Mouse (Mus musculus) hindbrain, embryonic 16.5 days (tissue): ENCODE results near the gene Acly. TPM values are rescaled to one million over a fixed set of nuclear protein-coding genes. Genes with fewer than 3 reads are reported as not detected.
A peak's percentile ranks its signal among the peaks of the same experiment; 100 is the strongest.

ENCODE experiments used
- ATAC-seq: fragments of 200-750 bp; cut with Nextera tagmentation; 2 replicates; pipeline ENCODE4 v1.8.0; 2017; ENCODE audit warnings: moderate TSS enrichment, moderate library complexity
- H3K27ac ChIP-seq: fragments of 300-500 bp; sonication (generic); 2 replicates; pipeline ENCODE4 v1.5.1; 2014; ENCODE audit warnings: low read depth, mild to moderate bottlenecking, control low read depth, low read length, moderate library complexity
- H3K27me3 ChIP-seq: fragments of 300-500 bp; sonication (generic); replicated peaks from 2 replicates; pipeline ENCODE4 v1.6.1; 2014; ENCODE audit warnings: low read length; ENCODE audit not compliant: control insufficient read depth, insufficient read depth
- H3K36me3 ChIP-seq: fragments of 300-500 bp; sonication (generic); 2 replicates; pipeline ENCODE4 v1.6.1; 2014; ENCODE audit warnings: mild to moderate bottlenecking, low read length, moderate library complexity, mixed read lengths; ENCODE audit not compliant: control insufficient read depth, insufficient read depth
- H3K4me1 ChIP-seq: fragments of 300-500 bp; sonication (generic); 2 replicates; pipeline ENCODE4 v1.6.1; 2014; ENCODE audit warnings: low read depth, low read length; ENCODE audit not compliant: control insufficient read depth, insufficient read depth
- H3K4me2 ChIP-seq: fragments of 300-500 bp; sonication (generic); 2 replicates; pipeline ENCODE4 v1.6.1; 2014; ENCODE audit warnings: mild to moderate bottlenecking, low read length, control low read depth, moderate library complexity
- H3K4me3 ChIP-seq: fragments of 300-500 bp; sonication (generic); 2 replicates; pipeline ENCODE4 v1.5.1; 2014; ENCODE audit warnings: mild to moderate bottlenecking, low read length, control low read depth, moderate library complexity
- H3K9ac ChIP-seq: fragments of 300-500 bp; sonication (generic); 2 replicates; pipeline ENCODE4 v1.6.1; 2014; ENCODE audit warnings: low read depth, mild to moderate bottlenecking, control low read depth, low read length, moderate library complexity
- H3K9me3 ChIP-seq: fragments of 300-500 bp; sonication (generic); 2 replicates; pipeline ENCODE4 v1.6.1; 2014; ENCODE audit warnings: mild to moderate bottlenecking, low read length, moderate library complexity; ENCODE audit not compliant: control insufficient read depth
- WGBS: fragments of 180-500 bp; shearing (Covaris S2); extraction: QIAGEN DNeasy Blood & Tissue Kit; methylation state at CpG from one replicate; pipeline ENCODE4 v1.1.7; 2014; 5-methylcytosine and 5-hydroxymethylcytosine counted together
- polyA plus RNA-seq: library from polyadenylated mRNA; unstranded; fragments of >200 nt; fragmentation: Nextera tagmentation; extraction: Ambion mirVana; gene quantifications from 2 replicates; pipeline ENCODE4 v1.2.1, GENCODE M21; 2015

The Acly gene
- polyA plus RNA-seq, 1 experiment from 2014 or later: 215 TPM

DNA sequence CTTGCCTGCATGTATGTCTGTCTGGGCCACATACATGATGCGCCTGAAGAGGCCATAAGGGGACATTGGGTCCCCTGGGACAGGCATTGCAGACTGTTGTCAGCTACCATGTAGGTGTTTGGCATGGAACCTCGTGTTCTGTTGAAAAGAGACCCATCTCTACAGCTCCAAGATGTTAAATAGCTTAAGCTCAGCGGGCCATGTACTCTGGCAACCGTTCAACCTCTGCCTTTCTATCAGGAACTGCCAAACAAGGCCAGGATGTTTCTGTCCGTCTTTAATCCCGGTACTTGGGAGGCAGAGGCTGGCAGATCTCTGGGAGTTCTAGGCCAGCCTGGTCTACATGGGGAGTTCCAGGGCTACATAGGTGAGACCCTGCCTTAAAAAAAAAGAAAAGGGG, 85.2 kb downstream of the Acly start:
- no peak overlapping the region for H3K9ac ChIP-seq
- H3K27ac ChIP-seq: no peak overlapping the region
- peaks cover 5% of the 10 kb centered on the region for H3K4me1 ChIP-seq
- WGBS: 73% methylated on average over 6 of the region's 6 CpGs
- H3K9me3 ChIP-seq: no peaks in the 10 kb centered on the region
- no peak for ATAC-seq
- no peaks in the 10 kb centered on the region for H3K27me3 ChIP-seq
- H3K4me2 ChIP-seq: no peak overlapping the region
- H3K36me3 ChIP-seq: no peaks in the 10 kb centered on the region
- H3K4me3 ChIP-seq: no peak overlapping the region

DNA sequence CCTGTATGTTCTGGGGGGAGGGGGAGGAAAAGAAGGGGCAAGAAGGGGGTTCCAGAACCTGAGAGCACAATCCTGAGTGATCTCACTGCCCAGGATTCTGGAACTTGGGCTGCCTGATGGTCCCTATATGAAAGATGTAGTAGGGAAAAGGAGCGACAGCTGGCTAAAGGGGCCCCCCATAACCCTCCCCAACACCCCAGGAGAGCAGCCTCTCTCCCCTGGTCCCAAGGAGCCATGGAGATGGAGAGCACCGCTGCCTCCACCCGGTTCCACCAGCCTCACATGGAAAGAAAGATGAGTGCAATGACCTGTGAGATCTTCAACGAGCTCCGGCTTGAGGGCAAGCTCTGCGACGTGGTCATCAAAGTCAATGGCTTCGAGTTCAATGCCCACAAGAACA, 86.0 kb downstream of the Acly start, which contains the start of the genes Nt5c3b and Klhl10:
Nt5c3b (minus strand) TSS at position 12 of the 400 bp plus-strand sequence.
Klhl10 (plus strand) TSS at position 121 of the 400 bp plus-strand sequence.
- Histone ChIP-seq H3K27me3 (no peaks in the 10 kb centered on the region), H3K9me3 (no peaks in the 10 kb centered on the region), H3K36me3 (0 out of 2 replicates have a peak, but pooled peaks cover under 1% of the 10 kb centered on the region), H3K9ac (peak within 1 kb of the TSS; percentile 94), H3K4me2 (peak within 1 kb of the TSS; percentile 81), H3K4me1 (peaks cover 5% of the 10 kb centered on the region), H3K4me3 (peak within 1 kb of the TSS; percentile 80), H3K27ac (peak within 1 kb of the TSS; percentile 78)
- 79% methylated on average over 8 of the region's 8 CpGs for WGBS
- ATAC-seq: no peak

DNA sequence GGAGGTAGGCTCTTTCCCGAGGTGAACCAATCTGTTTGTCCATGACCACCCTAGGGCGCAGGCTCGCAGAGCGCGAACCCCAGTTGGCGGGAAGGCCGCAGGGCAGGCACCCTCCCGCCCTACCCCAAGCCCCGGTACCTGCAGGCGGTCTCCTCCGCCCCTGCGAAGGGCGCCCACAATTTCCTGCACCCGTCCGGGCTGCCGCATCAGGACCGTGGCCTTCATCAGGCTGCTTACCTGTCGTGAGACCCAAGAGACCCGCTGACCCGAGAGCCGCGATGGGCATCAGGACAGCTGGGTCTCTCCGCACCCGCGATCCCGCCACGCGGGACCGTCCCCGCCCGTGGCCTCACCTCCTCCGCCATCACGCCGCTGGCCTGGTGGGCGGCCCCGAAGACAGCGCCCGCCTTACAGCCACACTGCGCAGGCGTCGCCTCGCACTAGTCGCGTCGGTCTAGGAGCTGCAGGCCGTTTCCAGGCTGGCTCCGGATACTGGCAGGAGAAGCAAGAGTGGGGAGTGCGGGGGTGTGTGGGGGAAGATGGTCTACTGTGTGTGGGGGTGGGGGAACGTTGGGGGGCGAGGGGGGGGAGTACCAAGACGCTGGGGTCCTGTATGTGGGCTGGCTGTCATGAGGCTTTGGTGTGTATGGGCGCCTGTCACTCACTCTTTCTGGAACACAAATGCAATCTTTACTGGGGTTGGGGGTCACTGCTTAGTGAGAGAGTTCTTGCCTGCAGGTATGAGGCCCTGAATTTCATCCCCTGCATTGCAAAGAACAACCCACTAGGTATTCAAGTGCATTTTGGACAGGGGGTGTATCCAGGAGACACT, 86.9 kb downstream of the Acly start:
- 2% methylated on average over 49 of the region's 52 CpGs for WGBS
- no peaks in the 10 kb centered on the region for H3K9me3 ChIP-seq
- H3K27me3 ChIP-seq: no peaks in the 10 kb centered on the region
- peak overlapping the region; percentile 80 for H3K4me3 ChIP-seq
- H3K4me2 ChIP-seq: peak overlapping the region; percentile 81
- peak overlapping the region; percentile 94 for H3K9ac ChIP-seq
- peaks cover 5% of the 10 kb centered on the region for H3K4me1 ChIP-seq
- peak overlapping the region; percentile 78 for H3K27ac ChIP-seq
- peak; percentile 97 for ATAC-seq
- H3K36me3 ChIP-seq: 0 out of 2 replicates have a peak, but pooled peaks cover 2% of the 10 kb centered on the region

DNA sequence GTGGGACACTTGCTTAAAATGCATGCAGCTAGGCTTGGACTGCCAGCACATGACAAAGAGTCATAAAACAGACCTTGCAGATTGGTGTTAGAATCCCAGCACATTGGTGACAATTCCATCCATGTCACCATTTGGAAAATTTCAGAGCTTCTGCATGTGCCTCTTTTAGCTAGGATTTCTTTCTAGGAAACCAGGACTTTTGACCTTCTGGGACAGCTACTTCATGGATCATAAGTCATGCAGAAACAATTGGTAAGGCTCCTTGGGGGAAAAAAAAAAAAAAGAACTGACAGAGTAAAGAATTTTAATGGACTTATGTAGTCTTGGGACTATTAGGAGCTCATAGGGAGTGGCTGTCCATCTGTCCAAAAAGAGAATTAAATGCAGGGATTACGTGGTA, 89.9 kb downstream of the Acly start:
- Histone ChIP-seq H3K4me2 (no peak overlapping the region), H3K9me3 (no peaks in the 10 kb centered on the region), H3K27me3 (no peaks in the 10 kb centered on the region), H3K9ac (no peak overlapping the region), H3K4me1 (peaks cover 5% of the 10 kb centered on the region), H3K27ac (no peak overlapping the region), H3K36me3 (0 out of 2 replicates have a peak, but pooled peaks cover 4% of the 10 kb centered on the region), H3K4me3 (no peak overlapping the region)
- no peak for ATAC-seq
- 79% methylated on average over 1 of the region's 1 CpGs for WGBS

DNA sequence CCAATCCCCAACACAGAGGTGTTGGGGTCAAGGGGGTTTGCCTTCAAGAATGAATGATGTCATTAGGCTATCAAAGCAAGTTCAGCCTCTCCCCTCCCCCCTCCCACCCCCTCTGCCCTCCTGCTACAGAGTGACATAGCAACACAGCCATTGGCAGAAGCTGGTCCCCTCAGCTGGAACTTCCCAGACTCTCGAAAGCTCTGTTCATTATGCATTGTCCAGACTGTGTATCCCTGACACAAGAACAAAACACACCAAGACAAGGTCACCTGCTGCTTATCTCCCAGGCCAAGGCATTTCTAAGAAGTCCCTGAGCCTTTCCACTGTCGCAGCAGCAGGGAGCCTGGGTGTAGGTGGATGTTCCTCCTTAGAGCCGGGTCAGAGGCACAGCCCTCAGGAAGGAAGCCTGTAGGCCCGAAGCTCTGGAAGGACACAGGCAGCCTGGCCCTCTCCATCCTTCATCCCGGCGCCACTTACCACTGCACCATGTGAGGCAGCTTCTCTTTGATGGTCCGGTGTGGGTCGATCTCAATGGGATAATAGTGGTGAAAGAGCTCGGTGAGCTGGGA, 92.0 kb downstream of the Acly start:
- Histone ChIP-seq H3K27me3 (no peaks in the 10 kb centered on the region), H3K4me3 (no peak overlapping the region), H3K9ac (no peak overlapping the region), H3K4me1 (peaks cover 5% of the 10 kb centered on the region), H3K9me3 (no peaks in the 10 kb centered on the region), H3K36me3 (0 out of 2 replicates have a peak, but pooled peaks cover 7% of the 10 kb centered on the region), H3K27ac (no peak overlapping the region), H3K4me2 (no peak overlapping the region)
- 26% methylated on average over 9 of the region's 9 CpGs for WGBS
- no peak for ATAC-seq

DNA sequence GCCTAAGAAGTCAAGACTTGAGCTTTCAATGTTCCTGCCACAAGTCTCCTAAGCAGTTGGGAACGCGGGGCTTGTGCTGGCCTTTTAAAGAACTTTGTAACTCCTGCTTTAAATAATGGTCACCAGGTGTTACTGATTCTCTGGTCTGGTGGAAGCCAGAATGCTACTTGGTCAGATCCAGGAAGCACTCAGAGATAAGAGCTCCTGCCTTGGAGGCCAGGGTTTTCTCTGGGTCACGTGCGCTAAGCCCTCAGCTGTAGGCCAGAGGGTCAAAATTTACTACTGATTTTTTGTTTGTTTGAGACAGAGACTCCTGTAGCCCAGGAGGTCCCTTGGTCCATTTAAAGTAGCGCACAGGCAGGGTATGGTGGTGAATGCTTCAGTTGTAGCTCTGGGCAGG, 95.8 kb downstream of the Acly start:
- Histone ChIP-seq H3K36me3 (peaks cover 12% of the 10 kb centered on the region; the same call in 1 of the 2 replicates), H3K9ac (no peak overlapping the region), H3K4me1 (no peaks in the 10 kb centered on the region), H3K4me2 (no peak overlapping the region), H3K27ac (no peak overlapping the region), H3K27me3 (no peaks in the 10 kb centered on the region), H3K9me3 (no peaks in the 10 kb centered on the region), H3K4me3 (no peak overlapping the region)
- ATAC-seq: no peak
- 96% methylated on average over 5 of the region's 5 CpGs for WGBS

DNA sequence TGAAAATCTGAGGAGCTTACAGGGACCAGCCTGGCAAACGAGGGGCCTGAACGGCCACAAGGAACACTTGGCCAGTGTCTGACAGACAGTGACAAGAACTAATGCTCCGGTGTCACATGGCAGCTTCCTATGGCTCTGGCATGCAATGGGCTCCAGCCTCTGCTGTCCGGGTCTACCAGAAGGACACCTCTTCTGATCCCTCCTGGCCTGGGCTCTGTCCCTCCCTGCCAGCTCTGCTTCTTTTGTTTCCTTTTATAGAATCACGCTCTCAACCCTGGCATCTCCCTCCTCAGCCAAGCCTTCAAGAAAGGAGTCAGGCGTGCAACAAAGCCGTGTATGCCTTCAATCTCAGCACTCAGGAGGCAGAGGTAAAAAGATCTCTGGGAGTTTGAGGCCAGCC, 97.7 kb downstream of the Acly start:
- no peak overlapping the region for H3K9ac ChIP-seq
- ATAC-seq: no peak
- no peak overlapping the region for H3K27ac ChIP-seq
- peaks cover 8% of the 10 kb centered on the region; the same call in 1 of the 2 replicates for H3K36me3 ChIP-seq
- 80% methylated on average over 7 of the region's 7 CpGs for WGBS
- no peaks in the 10 kb centered on the region for H3K27me3 ChIP-seq
- H3K9me3 ChIP-seq: no peaks in the 10 kb centered on the region
- H3K4me3 ChIP-seq: no peak overlapping the region
- H3K4me1 ChIP-seq: no peaks in the 10 kb centered on the region
- no peak overlapping the region for H3K4me2 ChIP-seq

DNA sequence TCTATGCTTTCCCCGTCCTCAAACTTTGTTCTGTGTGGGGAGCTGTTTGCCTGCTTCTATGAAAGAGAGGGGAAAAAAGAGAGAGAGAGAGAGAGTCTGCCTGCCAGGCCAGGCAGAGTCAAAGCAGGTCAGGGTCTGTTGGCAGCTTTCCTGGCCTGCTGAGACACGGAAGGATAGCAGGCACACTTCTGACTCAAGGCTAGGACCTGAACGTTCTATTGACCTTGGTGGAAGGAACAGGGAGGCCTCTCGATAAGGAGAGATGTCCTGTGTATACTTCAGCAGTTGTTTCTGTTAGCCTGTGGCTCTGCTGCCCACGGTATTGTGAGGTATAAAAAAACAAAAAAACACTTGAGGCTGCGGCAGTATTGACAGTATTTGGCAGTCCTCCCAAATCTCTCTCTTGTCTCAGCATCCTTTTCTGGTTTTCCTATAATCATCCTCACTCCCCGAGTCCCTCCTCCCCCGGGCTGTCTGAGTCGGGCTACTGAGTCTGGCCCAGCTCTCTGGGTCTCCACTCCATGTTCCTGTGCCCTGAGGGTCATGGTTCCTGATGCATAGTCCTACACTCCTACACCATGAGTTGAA, 99.1 kb downstream of the Acly start:
- WGBS: 43% methylated on average over 9 of the region's 9 CpGs
- Histone ChIP-seq H3K4me2 (no peak overlapping the region), H3K4me1 (no peaks in the 10 kb centered on the region), H3K9me3 (no peaks in the 10 kb centered on the region), H3K27me3 (no peaks in the 10 kb centered on the region), H3K36me3 (peaks cover 8% of the 10 kb centered on the region; the same call in 1 of the 2 replicates), H3K4me3 (no peak overlapping the region), H3K27ac (no peak overlapping the region), H3K9ac (no peak overlapping the region)
- peak; percentile 71 for ATAC-seq

DNA sequence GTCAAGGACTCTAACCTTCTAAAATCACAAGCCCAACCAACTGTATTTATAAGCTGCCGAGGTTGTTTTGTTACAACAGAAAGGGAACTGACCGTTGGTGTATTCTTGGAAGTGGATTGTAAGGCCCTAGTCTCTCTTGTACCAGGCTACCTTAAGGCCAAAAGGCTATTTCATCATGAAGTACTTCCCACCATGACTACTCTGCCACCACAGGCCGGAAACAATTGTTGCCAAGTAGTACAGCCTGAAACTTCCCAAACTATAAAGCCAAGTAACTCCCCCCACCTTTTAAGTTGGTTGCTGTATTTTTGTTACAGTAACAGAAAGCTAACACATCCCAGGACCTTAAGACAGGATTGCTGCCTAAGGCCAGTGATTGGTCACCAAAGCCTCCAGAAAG, 101.0 kb downstream of the Acly start:
- H3K27ac ChIP-seq: no peak overlapping the region
- no peak for ATAC-seq
- no peaks in the 10 kb centered on the region for H3K4me1 ChIP-seq
- H3K27me3 ChIP-seq: no peaks in the 10 kb centered on the region
- no peak overlapping the region for H3K4me3 ChIP-seq
- H3K9ac ChIP-seq: no peak overlapping the region
- 91% methylated on average over 3 of the region's 3 CpGs for WGBS
- H3K36me3 ChIP-seq: peaks cover 8% of the 10 kb centered on the region; the same call in 1 of the 2 replicates
- H3K9me3 ChIP-seq: no peaks in the 10 kb centered on the region
- H3K4me2 ChIP-seq: no peak overlapping the region
